Mouse (Mus musculus) cerebellum, adult 11-12 months (tissue): ENCODE results near the gene Lysmd4.

Experiments
- DNase-seq: peaks from one replicate; pipeline ENCODE4 v3.0.0; 2022

Lysmd4 gene

GRCm38 (mm10) chr7:67352989-67353388 lies 130.6 kb downstream of the Lysmd4 start:
- no peak for DNase-seq

DNA sequence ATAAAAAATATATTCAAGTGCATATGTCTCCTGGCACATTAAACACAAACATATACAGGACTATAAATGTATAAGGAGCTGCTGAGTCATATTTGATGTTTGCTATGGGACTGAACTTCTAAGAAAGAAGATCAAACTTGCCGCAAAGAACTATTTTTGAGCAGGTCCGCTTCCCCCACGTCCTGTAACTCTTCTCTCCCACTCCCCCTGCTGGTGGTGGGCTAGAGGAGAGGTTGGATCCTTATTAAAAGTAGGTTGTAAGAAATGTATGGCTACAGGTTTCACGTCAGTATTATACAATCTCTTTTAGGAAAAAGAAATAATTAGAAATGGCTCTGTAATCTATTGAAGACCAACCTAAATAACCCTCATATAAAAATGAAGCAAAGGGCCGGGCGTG lies 131.3 kb downstream of the Lysmd4 start:
- no peak for DNase-seq

- DNase-seq: no peak
Measured at GRCm38 (mm10) chr7:67355870-67356269, 133.5 kb downstream of the Lysmd4 start.
